Mouse (Mus musculus): ENCODE results near the gene Emilin3. TPM values are rescaled to one million over a fixed set of nuclear protein-coding genes. Genes with fewer than 3 reads are reported as not detected.

The Emilin3 gene
- polyA plus RNA-seq, 1 experiment from 2014 or later: 1.2 TPM

- H3K36me3 ChIP-seq (ENCODE audit: control insufficient read depth, insufficient read depth, low read length): no peaks in the 10 kb centered on the region
- peaks cover 0 to 6% of the 10 kb centered on the region in 2 experiments; a peak in 2 of 4 replicates for H3K4me1 ChIP-seq (ENCODE audit: control insufficient read depth in 2 of 2, insufficient read depth in 2 of 2, low read length in 2 of 2)
- H3K4me3 ChIP-seq (ENCODE audit: control insufficient read depth in 1 of 2, insufficient read depth in 1 of 2, low read depth in 1 of 2, low read length in 2 of 2): no peak overlapping the region
- H3K9ac ChIP-seq (ENCODE audit: low read length): no peak overlapping the region
- H3K27ac ChIP-seq (replicated peaks in 1 of 2; ENCODE audit: control insufficient read depth in 1 of 2, insufficient read depth in 1 of 2, low read depth in 2 of 2, low read length in 2 of 2): no peak overlapping the region; a peak in 1 of 4 replicates
- H3K9me3 ChIP-seq (ENCODE audit: control insufficient read depth, low read length): no peaks in the 10 kb centered on the region
- no peaks in the 10 kb centered on the region; the same call in 1 of the 2 replicates for H3K27me3 ChIP-seq (ENCODE audit: control insufficient read depth, insufficient read depth, low read length)
- 55% methylated on average over 7 of the region's 7 CpGs for WGBS
- H3K4me2 ChIP-seq (ENCODE audit: low read length): no peak overlapping the region
- no peak; the same call in 1 of the 2 replicates for ATAC-seq (ENCODE audit: insufficient number of reproducible peaks, insufficient read depth, low FRiP score, low read depth)
Observed at GRCm38 (mm10) chr2:160901656-160902412, 10.3 kb downstream of the Emilin3 start.

GRCm38 (mm10) chr2:160891697-160892096 is 20.4 kb downstream of the Emilin3 start:
- no peaks in the 10 kb centered on the region for H3K9me3 ChIP-seq (ENCODE audit: control insufficient read depth, low read length)
- H3K4me3 ChIP-seq (ENCODE audit: control insufficient read depth in 1 of 2, insufficient read depth in 1 of 2, low read depth in 1 of 2, low read length in 2 of 2): no peak overlapping the region
- peaks cover 0 to 6% of the 10 kb centered on the region in 2 experiments; a peak in 2 of 4 replicates for H3K4me1 ChIP-seq (ENCODE audit: control insufficient read depth in 2 of 2, insufficient read depth in 2 of 2, low read length in 2 of 2)
- ATAC-seq (ENCODE audit: insufficient number of reproducible peaks, insufficient read depth, low FRiP score, low read depth): no peak
- no peak overlapping the region for H3K27ac ChIP-seq (replicated peaks in 1 of 2; ENCODE audit: control insufficient read depth in 1 of 2, insufficient read depth in 1 of 2, low read depth in 2 of 2, low read length in 2 of 2)
- 77% methylated on average over 9 of the region's 9 CpGs for WGBS
- H3K4me2 ChIP-seq (ENCODE audit: low read length): no peak overlapping the region
- no peak overlapping the region for H3K9ac ChIP-seq (ENCODE audit: low read length)
- H3K36me3 ChIP-seq (ENCODE audit: control insufficient read depth, insufficient read depth, low read length): no peaks in the 10 kb centered on the region
- H3K27me3 ChIP-seq (ENCODE audit: control insufficient read depth, insufficient read depth, low read length): no peaks in the 10 kb centered on the region; the same call in 1 of the 2 replicates

- H3K9me3 ChIP-seq (ENCODE audit: control insufficient read depth, low read length): no peaks in the 10 kb centered on the region
- no peaks in the 10 kb centered on the region; the same call in 1 of the 2 replicates for H3K27me3 ChIP-seq (ENCODE audit: control insufficient read depth, insufficient read depth, low read length)
- peaks cover 0 to 6% of the 10 kb centered on the region in 2 experiments; a peak in 2 of 4 replicates for H3K4me1 ChIP-seq (ENCODE audit: control insufficient read depth in 2 of 2, insufficient read depth in 2 of 2, low read length in 2 of 2)
- no peak overlapping the region for H3K4me2 ChIP-seq (ENCODE audit: low read length)
- no peak overlapping the region for H3K4me3 ChIP-seq (ENCODE audit: control insufficient read depth in 1 of 2, insufficient read depth in 1 of 2, low read depth in 1 of 2, low read length in 2 of 2)
- no peak for ATAC-seq (ENCODE audit: insufficient number of reproducible peaks, insufficient read depth, low FRiP score, low read depth)
- WGBS: 78% methylated on average over 5 of the region's 5 CpGs
- no peaks in the 10 kb centered on the region for H3K36me3 ChIP-seq (ENCODE audit: control insufficient read depth, insufficient read depth, low read length)
- no peak overlapping the region for H3K9ac ChIP-seq (ENCODE audit: low read length)
- H3K27ac ChIP-seq (replicated peaks in 1 of 2; ENCODE audit: control insufficient read depth in 1 of 2, insufficient read depth in 1 of 2, low read depth in 2 of 2, low read length in 2 of 2): no peak overlapping the region
Observed at GRCm38 (mm10) chr2:160891045-160891444, 21.1 kb downstream of the Emilin3 start.

- WGBS: 1% methylated on average over 26 of the region's 26 CpGs
- Histone ChIP-seq H3K4me3 (ENCODE audit: control insufficient read depth in 1 of 2, insufficient read depth in 1 of 2, low read depth in 1 of 2, low read length in 2 of 2) (peak overlapping the region; percentile 50 to 51), H3K9me3 (ENCODE audit: control insufficient read depth, low read length) (no peaks in the 10 kb centered on the region), H3K27me3 (ENCODE audit: control insufficient read depth, insufficient read depth, low read length) (no peaks in the 10 kb centered on the region; the same call in 1 of the 2 replicates), H3K4me2 (ENCODE audit: low read length) (peak overlapping the region; percentile 99), H3K9ac (ENCODE audit: low read length) (peak overlapping the region; percentile 72), H3K27ac (replicated peaks in 1 of 2; ENCODE audit: control insufficient read depth in 1 of 2, insufficient read depth in 1 of 2, low read depth in 2 of 2, low read length in 2 of 2) (no peak overlapping the region), H3K36me3 (ENCODE audit: control insufficient read depth, insufficient read depth, low read length) (no peaks in the 10 kb centered on the region), H3K4me1 (ENCODE audit: control insufficient read depth in 2 of 2, insufficient read depth in 2 of 2, low read length in 2 of 2) (peaks cover 0 to 6% of the 10 kb centered on the region in 2 experiments; a peak in 2 of 4 replicates)
- ATAC-seq (ENCODE audit: insufficient number of reproducible peaks, insufficient read depth, low FRiP score, low read depth): peak; percentile 66
Observed at GRCm38 (mm10) chr2:160887859-160888258, 24.3 kb downstream of the Emilin3 start.

- WGBS: 2% methylated on average over 11 of the region's 11 CpGs
- Histone ChIP-seq H3K9me3 (ENCODE audit: control insufficient read depth, low read length) (no peaks in the 10 kb centered on the region), H3K27ac (replicated peaks in 1 of 2; ENCODE audit: control insufficient read depth in 1 of 2, insufficient read depth in 1 of 2, low read depth in 2 of 2, low read length in 2 of 2) (no peak overlapping the region), H3K4me3 (ENCODE audit: control insufficient read depth in 1 of 2, insufficient read depth in 1 of 2, low read depth in 1 of 2, low read length in 2 of 2) (peak overlapping the region; percentile 50 to 51), H3K36me3 (ENCODE audit: control insufficient read depth, insufficient read depth, low read length) (no peaks in the 10 kb centered on the region), H3K4me1 (ENCODE audit: control insufficient read depth in 2 of 2, insufficient read depth in 2 of 2, low read length in 2 of 2) (peaks cover 0 to 6% of the 10 kb centered on the region in 2 experiments; a peak in 2 of 4 replicates), H3K27me3 (ENCODE audit: control insufficient read depth, insufficient read depth, low read length) (no peaks in the 10 kb centered on the region; the same call in 1 of the 2 replicates), H3K4me2 (ENCODE audit: low read length) (peak overlapping the region; percentile 99), H3K9ac (ENCODE audit: low read length) (peak overlapping the region; percentile 72)
- ATAC-seq (ENCODE audit: insufficient number of reproducible peaks, insufficient read depth, low FRiP score, low read depth): peak; percentile 57; the same call in 1 of the 2 replicates
Observed at GRCm38 (mm10) chr2:160887284-160887683, 24.8 kb downstream of the Emilin3 start.

GRCm38 (mm10) chr2:160886221-160886620 is 25.9 kb downstream of the Emilin3 start:
- Histone ChIP-seq H3K4me1 (ENCODE audit: control insufficient read depth in 2 of 2, insufficient read depth in 2 of 2, low read length in 2 of 2) (peaks cover 4 to 9% of the 10 kb centered on the region in 2 experiments), H3K4me3 (ENCODE audit: control insufficient read depth in 1 of 2, insufficient read depth in 1 of 2, low read depth in 1 of 2, low read length in 2 of 2) (no peak overlapping the region), H3K27me3 (ENCODE audit: control insufficient read depth, insufficient read depth, low read length) (no peaks in the 10 kb centered on the region), H3K27ac (replicated peaks in 1 of 2; ENCODE audit: control insufficient read depth in 1 of 2, insufficient read depth in 1 of 2, low read depth in 2 of 2, low read length in 2 of 2) (no peak overlapping the region), H3K9ac (ENCODE audit: low read length) (no peak overlapping the region), H3K36me3 (ENCODE audit: control insufficient read depth, insufficient read depth, low read length) (no peaks in the 10 kb centered on the region), H3K9me3 (ENCODE audit: control insufficient read depth, low read length) (no peaks in the 10 kb centered on the region), H3K4me2 (ENCODE audit: low read length) (no peak overlapping the region)
- 68% methylated on average over 3 of the region's 3 CpGs for WGBS
- no peak for ATAC-seq (ENCODE audit: insufficient number of reproducible peaks, insufficient read depth, low FRiP score, low read depth)

GRCm38 (mm10) chr2:160884830-160885229 is 27.3 kb downstream of the Emilin3 start:
- no peaks in the 10 kb centered on the region for H3K36me3 ChIP-seq (ENCODE audit: control insufficient read depth, insufficient read depth, low read length)
- H3K4me3 ChIP-seq (ENCODE audit: control insufficient read depth in 1 of 2, insufficient read depth in 1 of 2, low read depth in 1 of 2, low read length in 2 of 2): no peak overlapping the region
- no peak for ATAC-seq (ENCODE audit: insufficient number of reproducible peaks, insufficient read depth, low FRiP score, low read depth)
- no peaks in the 10 kb centered on the region for H3K9me3 ChIP-seq (ENCODE audit: control insufficient read depth, low read length)
- no peak overlapping the region for H3K27ac ChIP-seq (replicated peaks in 1 of 2; ENCODE audit: control insufficient read depth in 1 of 2, insufficient read depth in 1 of 2, low read depth in 2 of 2, low read length in 2 of 2)
- H3K9ac ChIP-seq (ENCODE audit: low read length): no peak overlapping the region
- no peaks in the 10 kb centered on the region for H3K27me3 ChIP-seq (ENCODE audit: control insufficient read depth, insufficient read depth, low read length)
- H3K4me1 ChIP-seq (ENCODE audit: control insufficient read depth in 2 of 2, insufficient read depth in 2 of 2, low read length in 2 of 2): peaks cover 11 to 12% of the 10 kb centered on the region in 2 experiments
- 23% methylated on average over 2 of the region's 2 CpGs for WGBS
- H3K4me2 ChIP-seq (ENCODE audit: low read length): no peak overlapping the region

All from heart, embryonic 14.5 days (tissue).